Mouse (Mus musculus): Measurements from ENCODE around the gene Tmem131.

- TF ChIP-seq GATA1 (IDR thresholded peaks at IDR 0.05; ENCODE audit: borderline replicate concordance, low read length) (no peak), FLI1 (IDR thresholded peaks at IDR 0.05; ENCODE audit: low read length) (no peak)
These were observed 54.5 kb downstream of the Tmem131 start for GRCm38 (mm10) chr1:36889016-36889415.
